Mouse (Mus musculus): ENCODE data around the gene Shisa8. TPM values are rescaled to one million over a fixed set of nuclear protein-coding genes. Genes with fewer than 3 reads are reported as not detected.

Shisa8 gene
- polyA plus RNA-seq, 1 experiment: 0.13 TPM

DNA sequence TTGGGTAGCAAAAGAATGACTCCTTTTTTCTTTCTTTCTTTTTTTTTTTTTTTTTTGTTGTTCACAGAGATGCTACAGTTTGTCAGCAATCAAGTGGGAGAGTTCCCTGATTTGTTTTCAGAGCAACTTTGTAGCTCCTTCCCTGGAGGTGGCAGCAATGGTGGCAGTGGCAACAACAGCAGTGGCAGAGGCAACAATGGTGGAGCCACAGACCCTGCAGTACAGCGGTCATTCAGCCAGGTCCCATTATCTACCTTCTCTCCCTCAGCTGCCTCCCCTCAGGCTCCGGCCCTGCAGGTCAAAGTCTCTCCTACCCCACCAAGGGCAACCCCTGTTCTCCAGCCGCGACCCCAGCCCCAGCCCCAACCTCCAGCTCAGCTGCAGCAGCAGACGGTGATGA lies 42.9 kb downstream of the Shisa8 start:
- H3K4me2 ChIP-seq (ENCODE audit: low read depth): no peak overlapping the region
- TF ChIP-seq POLR2AphosphoS2 (IDR thresholded peaks at IDR 0.05; ENCODE audit: insufficient read length, low read depth) (peak; percentile 58), MYOG (IDR thresholded peaks at IDR 0.05; ENCODE audit: control insufficient read depth in 1 of 3, insufficient read depth in 1 of 3, insufficient read length in 2 of 3, low read depth in 2 of 3) (no peak), SRF (IDR thresholded peaks at IDR 0.05; ENCODE audit: control insufficient read depth, insufficient read length, low read depth) (no peak)
- H3K36me3 ChIP-seq (ENCODE audit: control insufficient read depth, insufficient read depth): peaks cover 48% of the 10 kb centered on the region

DNA sequence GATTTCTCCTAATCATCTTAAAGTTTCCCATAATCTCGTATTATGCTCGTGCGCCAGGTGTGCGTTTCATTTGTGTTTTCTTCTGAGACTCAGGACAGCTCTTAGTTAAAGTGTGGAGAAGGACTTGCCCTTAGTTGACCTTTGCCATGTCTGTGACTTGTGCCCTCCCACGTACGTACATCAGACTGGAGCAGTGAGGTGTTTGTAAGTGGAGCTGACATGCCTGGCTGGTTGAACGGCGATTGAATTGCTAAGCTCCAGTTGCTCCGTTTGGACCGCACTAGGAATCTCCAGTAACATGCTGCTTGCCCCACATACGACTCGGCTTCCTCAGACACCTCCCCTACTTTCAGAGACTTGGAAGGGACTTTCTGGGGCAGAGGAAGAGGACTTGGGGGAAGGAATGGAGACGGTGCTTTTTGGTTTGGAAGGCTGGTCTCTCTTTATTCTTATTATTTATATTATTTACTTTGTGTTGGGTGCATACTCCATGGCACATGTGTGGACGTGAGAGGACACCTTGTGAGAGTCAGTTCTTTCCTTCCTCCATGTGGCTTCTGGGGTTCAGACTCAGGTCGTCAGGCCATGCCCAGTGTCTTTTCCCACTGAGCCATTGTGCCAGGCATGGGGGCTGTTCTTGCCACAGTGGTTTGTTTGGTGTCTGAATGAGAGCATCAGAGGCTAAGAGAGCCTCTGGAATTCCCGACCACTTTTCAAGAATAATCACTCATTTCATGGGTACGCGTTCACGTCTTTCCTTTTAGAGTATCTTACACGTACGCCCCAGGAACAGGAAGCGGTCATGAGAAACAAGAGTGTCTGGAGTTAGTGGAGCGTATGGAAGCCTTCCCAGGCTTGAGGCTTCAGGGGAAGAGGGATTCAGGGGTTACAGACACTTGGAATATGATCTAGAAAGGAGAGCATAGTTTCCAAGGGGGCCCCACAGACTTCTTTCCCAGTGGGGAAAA lies 45.1 kb downstream of the Shisa8 start:
- Histone ChIP-seq H3K4me3 (no peak overlapping the region), H3ac (ENCODE audit: control insufficient read depth, insufficient read length) (no peak overlapping the region), H3K27me3 (ENCODE audit: control insufficient read depth, insufficient read depth, insufficient read length) (no peaks in the 10 kb centered on the region), H3K79me2 (ENCODE audit: control insufficient read depth, insufficient read depth) (peaks cover 89% of the 10 kb centered on the region), H3K36me3 (ENCODE audit: control insufficient read depth, insufficient read depth) (peaks cover 27% of the 10 kb centered on the region), H3K4me2 (ENCODE audit: low read depth) (no peak overlapping the region)
- TF ChIP-seq SRF (IDR thresholded peaks at IDR 0.05; ENCODE audit: control insufficient read depth, insufficient read length, low read depth) (no peak), POLR2A (IDR thresholded peaks at IDR 0.05; ENCODE audit: insufficient read length, low read depth) (peak; percentile 9), TCF12 (IDR thresholded peaks at IDR 0.05; ENCODE audit: insufficient read depth, poor library complexity, severe bottlenecking) (no peak), MYOD1 (IDR thresholded peaks at IDR 0.05; ENCODE audit: control insufficient read depth in 1 of 3, insufficient read length in 2 of 3, low read depth in 2 of 3) (no peak), TCF3 (IDR thresholded peaks at IDR 0.05; ENCODE audit: insufficient read length, low read depth) (no peak), POLR2AphosphoS2 (IDR thresholded peaks at IDR 0.05; ENCODE audit: insufficient read length, low read depth) (peak; percentile 4)

More for the DNA sequence above, 42.9 kb downstream of the Shisa8 start:
- H3K27me3 ChIP-seq (ENCODE audit: control insufficient read depth, insufficient read depth, insufficient read length): no peaks in the 10 kb centered on the region
- H3ac ChIP-seq (ENCODE audit: control insufficient read depth, insufficient read length): no peak overlapping the region
- H3K79me2 ChIP-seq (ENCODE audit: control insufficient read depth, insufficient read depth): peaks cover 67% of the 10 kb centered on the region
- H3K4me3 ChIP-seq: no peak overlapping the region

DNA sequence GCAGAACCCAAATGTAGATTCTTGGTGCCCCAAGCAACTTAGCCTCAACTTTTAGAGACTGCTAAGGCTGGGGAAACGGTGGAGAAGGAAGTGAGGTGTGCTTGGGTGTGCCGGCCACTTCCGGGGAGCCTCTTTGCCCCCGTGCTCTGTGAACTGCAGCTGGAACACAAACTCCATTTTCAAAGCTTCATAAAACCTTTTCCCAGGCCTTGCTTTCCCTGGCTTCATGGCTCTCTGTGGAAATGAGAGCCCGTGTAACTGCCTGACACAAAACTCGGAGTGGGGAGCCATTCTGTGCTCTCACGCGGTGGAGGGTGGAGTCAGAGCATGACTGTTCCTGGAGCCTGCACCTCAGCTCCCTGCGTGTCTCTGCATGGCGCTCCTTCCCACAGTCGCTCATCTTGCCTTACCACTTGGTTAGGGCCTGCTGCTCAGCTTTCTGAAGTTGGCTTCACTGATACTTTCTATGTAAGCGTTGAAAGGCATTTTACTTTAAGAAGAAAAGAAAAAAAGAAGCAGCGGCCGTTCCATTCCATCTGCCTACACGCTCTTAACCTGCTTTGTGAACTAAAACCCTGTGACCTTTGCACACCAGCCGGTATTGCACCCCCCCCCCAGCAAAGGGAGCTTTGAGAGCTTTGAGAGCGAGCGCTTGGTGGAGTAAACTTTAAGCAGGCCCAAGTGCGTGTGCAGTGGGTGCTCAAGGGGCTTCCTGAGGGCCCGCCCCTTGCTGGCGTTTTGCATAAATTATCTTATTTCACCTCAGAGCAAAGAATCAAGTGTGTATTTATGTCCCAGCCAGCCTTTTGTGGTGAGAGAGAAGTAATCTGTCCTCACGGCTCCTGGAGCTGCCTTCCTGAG lies 46.1 kb downstream of the Shisa8 start:
- TF ChIP-seq MYOD1 (IDR thresholded peaks at IDR 0.05; ENCODE audit: control insufficient read depth in 1 of 3, insufficient read length in 2 of 3, low read depth in 2 of 3) (no peak), MAX (IDR thresholded peaks at IDR 0.05; ENCODE audit: low read depth) (no peak), POLR2A (IDR thresholded peaks at IDR 0.05; ENCODE audit: insufficient read length, low read depth) (no peak), MYOG (IDR thresholded peaks at IDR 0.05; ENCODE audit: control insufficient read depth in 1 of 3, insufficient read depth in 1 of 3, insufficient read length in 2 of 3, low read depth in 2 of 3) (no peak), USF1 (IDR thresholded peaks at IDR 0.05; ENCODE audit: low read depth) (no peak)
- no peak overlapping the region for H3K4me2 ChIP-seq (ENCODE audit: low read depth)

DNA sequence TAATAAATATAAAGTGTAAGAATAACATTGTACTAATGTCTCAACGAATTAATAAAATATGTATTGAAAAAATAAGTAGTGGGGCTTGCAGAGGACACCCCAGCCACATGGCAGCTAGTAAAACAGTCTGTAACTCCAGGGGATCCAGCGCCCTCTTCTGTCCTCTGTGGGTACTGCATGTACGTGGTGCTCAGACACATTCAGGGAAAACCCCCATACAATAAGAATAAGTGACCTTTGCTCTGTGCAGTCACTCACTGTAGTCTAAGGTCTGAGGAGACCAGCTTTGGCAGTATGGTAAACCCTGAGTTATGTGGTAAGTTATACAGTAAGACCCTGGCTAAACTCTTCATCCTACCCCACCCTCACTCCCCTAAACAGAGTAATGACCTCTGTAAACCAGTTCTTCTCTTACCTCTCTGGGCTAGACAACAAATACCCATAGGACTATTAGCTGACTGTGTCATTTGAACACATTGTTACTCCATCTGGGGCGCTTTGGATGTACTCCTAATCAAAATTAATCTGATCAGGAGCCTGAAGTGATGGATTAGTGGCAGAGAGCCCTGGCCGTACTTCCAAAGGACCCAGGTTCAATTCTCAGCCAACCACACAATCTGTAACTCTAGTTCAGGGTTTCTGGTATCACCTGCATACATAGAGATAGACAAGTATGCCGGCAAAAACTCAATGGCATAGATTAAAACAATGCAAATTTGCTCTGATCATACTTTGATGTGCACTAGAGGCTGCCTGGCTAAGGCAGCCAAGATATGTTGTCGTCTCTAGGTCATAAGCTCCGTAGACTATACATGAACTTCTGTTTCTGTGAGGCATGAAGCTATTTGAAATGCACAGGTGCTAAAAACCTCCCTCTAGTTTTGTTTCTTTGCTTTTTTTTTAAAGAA lies 47.0 kb downstream of the Shisa8 start:
- peaks cover 100% of the 10 kb centered on the region for H3K79me2 ChIP-seq (ENCODE audit: control insufficient read depth, insufficient read depth)
- H3K4me2 ChIP-seq (ENCODE audit: low read depth): no peak overlapping the region
- H3K4me3 ChIP-seq: no peak overlapping the region
- no peak overlapping the region for H3ac ChIP-seq (ENCODE audit: control insufficient read depth, insufficient read length)
- H3K27me3 ChIP-seq (ENCODE audit: control insufficient read depth, insufficient read depth, insufficient read length): no peaks in the 10 kb centered on the region
- TF ChIP-seq TCF3 (IDR thresholded peaks at IDR 0.05; ENCODE audit: insufficient read length, low read depth) (no peak), TCF12 (IDR thresholded peaks at IDR 0.05; ENCODE audit: insufficient read depth, poor library complexity, severe bottlenecking) (no peak), E2F4 (IDR thresholded peaks at IDR 0.05; ENCODE audit: insufficient read depth) (no peak), MYOG (IDR thresholded peaks at IDR 0.05; ENCODE audit: control insufficient read depth in 1 of 3, insufficient read depth in 1 of 3, insufficient read length in 2 of 3, low read depth in 2 of 3) (no peak), MAX (IDR thresholded peaks at IDR 0.05; ENCODE audit: low read depth) (no peak), MYOD1 (IDR thresholded peaks at IDR 0.05; ENCODE audit: control insufficient read depth in 1 of 3, insufficient read length in 2 of 3, low read depth in 2 of 3) (no peak), REST (IDR thresholded peaks at IDR 0.05; ENCODE audit: insufficient read depth, insufficient read length) (no peak), CEBPB (IDR thresholded peaks at IDR 0.05; ENCODE audit: insufficient read depth, poor library complexity, severe bottlenecking) (no peak), USF1 (IDR thresholded peaks at IDR 0.05; ENCODE audit: low read depth) (no peak), POLR2AphosphoS2 (IDR thresholded peaks at IDR 0.05; ENCODE audit: insufficient read length, low read depth) (no peak), SRF (IDR thresholded peaks at IDR 0.05; ENCODE audit: control insufficient read depth, insufficient read length, low read depth) (no peak), POLR2A (IDR thresholded peaks at IDR 0.05; ENCODE audit: insufficient read length, low read depth) (no peak)
- H3K36me3 ChIP-seq (ENCODE audit: control insufficient read depth, insufficient read depth): peaks cover 8% of the 10 kb centered on the region

More for the DNA sequence above, 46.1 kb downstream of the Shisa8 start:
- Histone ChIP-seq H3K27me3 (ENCODE audit: control insufficient read depth, insufficient read depth, insufficient read length) (no peaks in the 10 kb centered on the region), H3K36me3 (ENCODE audit: control insufficient read depth, insufficient read depth) (peaks cover 16% of the 10 kb centered on the region), H3K4me3 (no peak overlapping the region), H3ac (ENCODE audit: control insufficient read depth, insufficient read length) (no peak overlapping the region), H3K79me2 (ENCODE audit: control insufficient read depth, insufficient read depth) (peaks cover 99% of the 10 kb centered on the region)

Measured in myocyte (in vitro differentiated cells).